Mouse (Mus musculus): ENCODE results near the gene Pzp. TPM values are rescaled to one million over a fixed set of nuclear protein-coding genes. Genes with fewer than 3 reads are reported as not detected.

The Pzp gene
- polyA plus RNA-seq, 1 experiment from 2014 or later, result 1.4 TPM

DNA sequence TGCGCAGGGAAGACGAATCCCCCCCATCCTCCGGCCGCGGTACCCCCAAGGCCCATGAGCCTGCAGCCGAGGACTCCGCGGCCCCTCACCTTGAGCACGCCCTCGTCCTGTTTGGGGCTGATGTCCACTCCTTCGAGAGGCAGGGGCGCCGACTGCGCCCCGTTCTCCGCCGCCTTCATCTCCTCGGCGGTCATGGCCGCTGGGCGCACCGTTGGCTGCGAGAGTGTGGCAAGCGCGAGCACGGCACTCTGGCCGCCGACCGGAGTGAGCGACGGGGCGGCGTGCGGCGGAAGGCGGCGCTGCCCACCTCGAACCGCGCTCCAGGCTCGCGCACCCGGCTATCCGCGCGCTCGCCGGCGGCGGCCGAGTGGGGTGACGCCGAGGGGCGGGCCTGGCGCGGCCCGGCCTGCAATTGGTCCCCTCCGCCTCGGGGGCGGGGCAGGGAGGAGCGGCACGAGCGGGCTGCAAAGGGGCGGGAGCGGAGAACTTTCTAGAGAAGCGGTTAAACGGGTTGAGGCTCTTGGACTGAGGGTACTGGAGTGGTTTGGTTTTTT is 88.1 kb downstream of the Pzp start, which contains the start of gene Fkbp4:
Gene Fkbp4, minus strand, starts transcription at position 361 of the 554 bp plus-strand sequence.
- Histone ChIP-seq H3K36me3 (ENCODE audit: insufficient read depth, low read length) (peaks cover 31% of the 10 kb centered on the region), H3K9ac (replicated peaks; ENCODE audit: low read length) (peak within 1 kb of the TSS; percentile 97), H3K4me3 (ENCODE audit: low read length) (peak within 1 kb of the TSS; percentile 98), H3K4me1 (ENCODE audit: insufficient read depth, low read length) (peaks cover 19% of the 10 kb centered on the region), H3K27ac (ENCODE audit: low read length) (peak within 1 kb of the TSS; percentile 98), H3K9me3 (ENCODE audit: low read length) (no peaks in the 10 kb centered on the region), H3K27me3 (ENCODE audit: insufficient read depth, low read length) (no peaks in the 10 kb centered on the region), H3K4me2 (replicated peaks; ENCODE audit: low read depth, low read length) (peak within 1 kb of the TSS; percentile 70)
- ATAC-seq (ENCODE audit: low FRiP score, low TSS enrichment), result peak; percentile 95
- under 1% methylated on average over 63 of the region's 67 CpGs for WGBS

- no peaks in the 10 kb centered on the region for H3K9me3 ChIP-seq (ENCODE audit: low read length)
- 1% methylated on average over 49 of the region's 52 CpGs for WGBS
- peaks cover 37% of the 10 kb centered on the region for H3K36me3 ChIP-seq (ENCODE audit: insufficient read depth, low read length)
- H3K9ac ChIP-seq (replicated peaks; ENCODE audit: low read length), result peak overlapping the region; percentile 97
- peak overlapping the region; percentile 98 for H3K27ac ChIP-seq (ENCODE audit: low read length)
- peaks cover 19% of the 10 kb centered on the region for H3K4me1 ChIP-seq (ENCODE audit: insufficient read depth, low read length)
- peak; percentile 76 for ATAC-seq (ENCODE audit: low FRiP score, low TSS enrichment)
- H3K27me3 ChIP-seq (ENCODE audit: insufficient read depth, low read length), result no peaks in the 10 kb centered on the region
- peak overlapping the region; percentile 98 for H3K4me3 ChIP-seq (ENCODE audit: low read length)
- H3K4me2 ChIP-seq (replicated peaks; ENCODE audit: low read depth, low read length), result peak overlapping the region; percentile 70
Measured at GRCm38 (mm10) chr6:128437731-128438316, 88.7 kb downstream of the Pzp start.

- H3K9ac ChIP-seq (replicated peaks; ENCODE audit: low read length), result peak overlapping the region; percentile 97
- peak overlapping the region; percentile 98 for H3K4me3 ChIP-seq (ENCODE audit: low read length)
- ATAC-seq (ENCODE audit: low FRiP score, low TSS enrichment), result no peak
- H3K27ac ChIP-seq (ENCODE audit: low read length), result peak overlapping the region; percentile 98
- peak overlapping the region; percentile 70 for H3K4me2 ChIP-seq (replicated peaks; ENCODE audit: low read depth, low read length)
- no peaks in the 10 kb centered on the region for H3K27me3 ChIP-seq (ENCODE audit: insufficient read depth, low read length)
- H3K36me3 ChIP-seq (ENCODE audit: insufficient read depth, low read length), result peaks cover 42% of the 10 kb centered on the region
- H3K4me1 ChIP-seq (ENCODE audit: insufficient read depth, low read length), result peaks cover 19% of the 10 kb centered on the region
- WGBS, result 2% methylated on average over 10 of the region's 10 CpGs
- no peaks in the 10 kb centered on the region for H3K9me3 ChIP-seq (ENCODE audit: low read length)
Measured at GRCm38 (mm10) chr6:128437288-128437687, 89.2 kb downstream of the Pzp start.

DNA sequence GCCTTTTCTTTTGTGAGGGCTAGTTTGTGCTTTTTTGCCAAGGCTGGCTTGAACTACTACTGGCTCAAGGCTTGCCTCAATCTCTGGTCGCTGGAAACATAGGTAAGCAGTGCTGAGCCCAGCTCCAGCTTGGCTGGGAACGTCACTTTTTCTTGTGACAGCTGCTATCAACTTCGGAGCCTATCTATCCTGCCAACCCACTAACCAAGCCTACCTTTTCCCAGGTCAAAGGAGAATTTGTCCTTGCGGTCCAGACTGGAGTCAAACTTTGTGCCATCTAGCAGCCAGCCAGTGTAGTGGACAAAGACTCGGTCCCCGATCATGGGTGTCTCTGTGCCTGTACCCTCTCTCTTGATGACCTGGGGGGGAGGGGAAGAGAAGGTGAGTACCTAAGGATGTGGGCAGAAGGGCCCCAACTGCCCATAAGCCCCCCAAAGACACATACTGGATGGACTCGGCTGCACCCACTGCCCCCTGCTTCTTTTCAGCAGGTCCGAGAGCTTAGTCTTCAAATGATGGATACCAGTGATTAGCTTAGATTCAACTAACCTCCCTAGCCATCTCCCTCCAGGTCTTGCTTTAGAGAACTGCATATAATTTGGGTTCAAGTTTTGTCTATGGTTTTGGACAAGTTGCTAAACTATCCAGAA is 90.0 kb downstream of the Pzp start:
- Histone ChIP-seq H3K27me3 (ENCODE audit: insufficient read depth, low read length) (no peaks in the 10 kb centered on the region), H3K4me2 (replicated peaks; ENCODE audit: low read depth, low read length) (peak overlapping the region; percentile 70), H3K4me1 (ENCODE audit: insufficient read depth, low read length) (peaks cover 19% of the 10 kb centered on the region), H3K27ac (ENCODE audit: low read length) (no peak overlapping the region), H3K9me3 (ENCODE audit: low read length) (no peaks in the 10 kb centered on the region), H3K9ac (replicated peaks; ENCODE audit: low read length) (peak overlapping the region; percentile 97), H3K36me3 (ENCODE audit: insufficient read depth, low read length) (peaks cover 50% of the 10 kb centered on the region), H3K4me3 (ENCODE audit: low read length) (peak overlapping the region; percentile 98)
- WGBS, result 90% methylated on average over 8 of the region's 8 CpGs
- no peak for ATAC-seq (ENCODE audit: low FRiP score, low TSS enrichment)

DNA sequence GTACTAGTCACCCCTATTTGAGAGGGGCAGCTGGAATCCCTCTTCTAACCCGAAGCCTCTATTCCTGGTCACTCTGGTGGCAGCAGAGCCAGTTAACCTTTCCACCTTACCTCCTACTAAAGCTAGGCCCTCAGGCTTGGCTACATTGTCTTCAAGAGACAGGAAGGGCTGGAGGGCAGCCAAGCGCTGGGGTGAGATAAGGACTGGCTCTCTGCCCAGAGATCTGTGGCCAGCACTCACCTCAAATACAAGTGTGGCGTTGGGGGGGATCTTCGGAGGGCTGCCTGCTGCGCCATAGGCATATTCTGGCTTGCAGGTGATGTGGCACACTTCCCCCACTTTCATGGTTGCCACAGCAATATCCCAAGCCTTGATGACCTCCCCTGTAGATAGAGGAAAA is 91.0 kb downstream of the Pzp start:
- Histone ChIP-seq H3K36me3 (ENCODE audit: insufficient read depth, low read length) (peaks cover 60% of the 10 kb centered on the region), H3K9me3 (ENCODE audit: low read length) (no peaks in the 10 kb centered on the region), H3K4me3 (ENCODE audit: low read length) (no peak overlapping the region), H3K27ac (ENCODE audit: low read length) (no peak overlapping the region), H3K4me1 (ENCODE audit: insufficient read depth, low read length) (peaks cover 19% of the 10 kb centered on the region), H3K9ac (replicated peaks; ENCODE audit: low read length) (no peak overlapping the region), H3K4me2 (replicated peaks; ENCODE audit: low read depth, low read length) (no peak overlapping the region), H3K27me3 (ENCODE audit: insufficient read depth, low read length) (no peaks in the 10 kb centered on the region)
- WGBS, result 69% methylated on average over 5 of the region's 5 CpGs
- no peak for ATAC-seq (ENCODE audit: low FRiP score, low TSS enrichment)

Other genes with a start within 250 kb of the Pzp start
- gene Tead4, start 225.9 kb downstream of the Pzp start, polyA plus RNA-seq (2015; fragmentation: Nextera tagmentation; extraction: Ambion mirVana), result 3.0 and 3.3 TPM in 2 replicates
- gene Tulp3, start 170.9 kb downstream of the Pzp start, polyA plus RNA-seq (2015; fragmentation: Nextera tagmentation; extraction: Ambion mirVana), result 24.1 and 28.4 TPM in 2 replicates
- 121 and 131 TPM in 2 replicates for gene Rhno1, start 163.8 kb downstream of the Pzp start, polyA plus RNA-seq (2015; fragmentation: Nextera tagmentation; extraction: Ambion mirVana)
- 31.3 and 38.3 TPM in 2 replicates for gene Foxm1, start 163.8 kb downstream of the Pzp start, polyA plus RNA-seq (2015; fragmentation: Nextera tagmentation; extraction: Ambion mirVana)
- 0.21 and 0.35 TPM in 2 replicates for gene Tex52, start 151.3 kb downstream of the Pzp start, polyA plus RNA-seq (2015; fragmentation: Nextera tagmentation; extraction: Ambion mirVana)
- not detected in 2 replicates for gene Gm44596, start 151.2 kb downstream of the Pzp start, polyA plus RNA-seq (2015; fragmentation: Nextera tagmentation; extraction: Ambion mirVana)
- 24.7 and 26.3 TPM in 2 replicates for gene Nrip2, start 127.4 kb downstream of the Pzp start, polyA plus RNA-seq (2015; fragmentation: Nextera tagmentation; extraction: Ambion mirVana)
- 35.6 and 39.2 TPM in 2 replicates for gene Itfg2, start 101.8 kb downstream of the Pzp start, polyA plus RNA-seq (2015; fragmentation: Nextera tagmentation; extraction: Ambion mirVana)
- gene Fkbp4, start 88.0 kb downstream of the Pzp start, polyA plus RNA-seq (2015; fragmentation: Nextera tagmentation; extraction: Ambion mirVana), result 550 and 556 TPM in 2 replicates
- gene A2ml1, start 54.9 kb upstream of the Pzp start, polyA plus RNA-seq (2015; fragmentation: Nextera tagmentation; extraction: Ambion mirVana), result 0.26 and 0.32 TPM in 2 replicates
- gene Klrb1a, start 96.8 kb upstream of the Pzp start, polyA plus RNA-seq (2015; fragmentation: Nextera tagmentation; extraction: Ambion mirVana), result not detected in 2 replicates
- gene Clec2h, start 135.7 kb upstream of the Pzp start, polyA plus RNA-seq (2015; fragmentation: Nextera tagmentation; extraction: Ambion mirVana), result 0.08 and 0.19 TPM in 2 replicates
- gene Klrb1, start 196.3 kb upstream of the Pzp start, polyA plus RNA-seq (2015; fragmentation: Nextera tagmentation; extraction: Ambion mirVana), result not detected in 2 replicates